Mouse (Mus musculus) cerebellum, adult 9-11 months (tissue): ENCODE results near the gene Ifnar1.
"Not testable (repeated sequence)": the region's sequence is repeated elsewhere in the genome, so short reads cannot be mapped to it uniquely, and the experiment has no call there.

Experiments used
- DNase-seq: peaks from one replicate; pipeline ENCODE4 v3.0.0; 2022

Ifnar1 gene

DNA sequence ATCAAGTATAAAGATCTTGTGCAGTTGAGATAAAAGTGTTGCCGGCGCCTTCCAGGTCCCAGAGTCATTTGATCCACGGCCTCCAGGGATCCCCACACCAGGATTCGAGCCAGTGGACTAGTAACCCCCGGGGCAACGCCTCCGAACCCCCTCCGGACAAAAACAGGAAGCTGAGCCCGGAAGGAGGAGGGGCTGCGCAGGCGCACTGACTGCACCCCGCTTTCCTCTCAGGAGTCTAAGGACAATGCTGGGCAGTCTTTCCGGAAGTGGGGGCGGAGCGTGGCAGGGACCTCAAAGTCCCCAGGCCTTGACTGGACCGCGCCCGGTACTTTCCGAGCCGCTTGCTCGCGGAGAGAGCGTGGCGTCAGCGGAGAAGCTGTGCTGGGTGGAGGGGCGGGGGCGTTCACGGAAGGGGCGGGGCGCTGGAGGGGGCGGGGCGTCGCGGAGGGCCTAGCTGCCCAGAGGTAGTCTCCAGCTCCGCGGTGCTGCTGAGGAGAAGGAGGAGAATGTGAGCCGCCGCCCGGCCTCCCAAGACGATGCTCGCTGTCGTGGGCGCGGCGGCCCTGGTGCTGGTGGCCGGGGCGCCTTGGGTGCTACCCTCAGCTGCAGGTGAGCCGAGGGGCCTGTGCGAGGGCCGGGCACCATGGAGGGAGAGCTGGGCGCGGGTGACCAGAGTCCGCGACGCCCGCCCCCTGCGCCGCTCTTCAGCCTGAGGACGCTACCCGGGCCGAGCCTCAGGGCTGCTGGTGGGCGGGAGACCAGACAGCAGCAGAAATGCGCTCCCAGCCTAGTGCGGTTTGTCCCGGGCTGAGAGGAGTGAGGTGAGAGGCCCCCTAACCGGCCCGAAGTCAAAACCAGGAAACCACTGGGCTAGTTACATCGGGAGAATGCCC lies at the start of gene Ifnar1:
Gene Ifnar1, plus strand, starts transcription at position 431 of the 893 bp plus-strand sequence.
- DNase-seq = peak; percentile 99

DNA sequence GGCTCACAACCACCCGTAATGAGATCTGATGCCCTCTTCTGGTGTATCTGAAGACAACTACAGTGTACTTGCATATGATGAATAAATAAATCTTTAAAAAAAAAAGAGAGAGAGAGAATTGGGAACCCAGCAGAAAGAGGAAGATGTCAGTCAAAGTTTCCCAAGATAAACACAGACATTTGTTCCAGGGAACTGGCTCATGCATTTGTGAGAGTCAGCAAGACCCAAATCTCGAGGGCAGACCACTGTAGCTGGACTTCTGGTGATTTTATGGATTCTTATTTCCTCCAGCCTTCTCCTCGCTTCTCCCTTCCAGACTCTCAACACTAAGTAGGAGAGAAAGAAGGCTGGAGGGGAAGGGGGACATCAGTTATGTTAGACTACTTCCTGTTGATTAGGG lies 47.0 kb upstream of the Ifnar1 start:
- DNase-seq = no peak

DNA sequence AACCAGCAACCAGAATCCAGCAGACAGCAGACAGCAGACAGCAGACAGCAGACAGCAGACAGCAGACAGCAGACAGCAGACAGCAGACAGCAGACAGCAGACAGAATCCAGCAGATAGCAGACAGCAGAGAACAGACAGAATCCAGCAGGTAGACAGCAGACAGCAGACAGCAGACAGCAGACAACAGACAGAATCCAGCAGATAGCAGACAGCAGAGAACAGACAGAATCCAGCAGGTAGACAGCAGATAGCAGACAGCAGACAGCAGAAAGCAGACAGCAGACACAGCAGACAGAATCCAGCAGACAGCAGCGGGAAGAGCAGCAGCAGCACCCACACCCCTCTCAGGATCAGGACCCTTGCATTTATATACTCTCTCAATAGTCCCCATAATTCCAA lies 46.4 kb upstream of the Ifnar1 start:
- DNase-seq = not testable (repeated sequence)

DNA sequence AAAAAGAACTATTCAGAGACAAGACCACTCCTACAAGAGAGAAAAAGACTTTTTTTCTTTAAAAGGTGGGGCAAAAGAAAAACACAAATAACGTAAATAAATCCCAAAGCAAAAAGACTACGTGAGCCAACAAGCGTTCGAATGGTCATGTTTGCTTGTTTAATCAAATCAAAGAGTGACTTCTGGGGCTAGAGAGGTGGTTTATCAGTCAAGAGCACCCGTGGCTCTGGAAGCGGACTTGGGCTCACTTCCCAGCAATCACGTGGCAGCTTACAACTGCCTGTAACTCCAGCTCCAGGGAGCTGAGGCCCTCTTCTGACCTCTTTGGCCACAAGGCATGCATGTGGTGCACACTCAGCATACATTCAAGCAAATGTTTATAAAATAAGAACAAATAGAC lies 43.7 kb upstream of the Ifnar1 start:
- no peak for DNase-seq

DNA sequence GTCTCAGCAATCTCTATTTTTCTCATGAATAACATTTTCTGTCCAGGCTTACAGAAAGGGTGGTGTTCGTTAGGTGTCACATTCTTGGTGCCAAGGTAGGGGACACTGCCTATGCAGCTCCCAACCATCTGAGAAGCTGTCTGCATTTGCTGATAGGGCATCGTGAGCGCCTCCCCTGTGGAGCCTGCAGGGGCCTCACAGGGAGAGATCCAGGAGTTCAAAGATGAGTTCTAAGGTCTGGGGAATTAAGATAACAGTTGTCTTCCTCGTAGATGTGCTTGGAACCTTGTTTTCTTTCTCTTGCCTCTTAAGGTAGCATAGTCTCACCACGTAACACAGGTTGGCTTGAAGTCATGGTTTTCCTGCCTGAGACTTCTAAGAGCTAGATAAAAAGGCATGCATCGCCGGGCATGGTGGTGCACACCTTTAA lies 43.2 kb upstream of the Ifnar1 start:
- no peak for DNase-seq

DNA sequence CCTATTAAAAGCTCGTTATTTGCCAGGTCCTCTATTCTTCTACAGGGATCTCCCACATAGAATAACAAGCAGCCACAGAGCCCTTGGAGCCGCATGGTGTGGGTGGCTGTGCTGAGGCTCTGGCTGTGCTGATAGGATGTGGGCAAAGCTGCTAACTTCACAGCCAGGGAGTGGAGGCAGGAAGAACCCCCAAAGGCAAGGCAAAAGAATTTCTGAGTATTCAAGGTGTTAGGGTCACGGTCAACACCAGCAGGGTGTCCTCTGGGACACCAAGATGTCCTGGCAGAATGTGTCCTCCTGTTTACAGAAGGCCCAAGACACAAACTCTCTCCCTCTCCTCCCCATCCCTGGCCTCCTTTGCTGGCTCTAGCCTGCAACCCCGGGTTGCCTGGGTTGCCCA lies 42.6 kb upstream of the Ifnar1 start:
- DNase-seq = no peak

DNA sequence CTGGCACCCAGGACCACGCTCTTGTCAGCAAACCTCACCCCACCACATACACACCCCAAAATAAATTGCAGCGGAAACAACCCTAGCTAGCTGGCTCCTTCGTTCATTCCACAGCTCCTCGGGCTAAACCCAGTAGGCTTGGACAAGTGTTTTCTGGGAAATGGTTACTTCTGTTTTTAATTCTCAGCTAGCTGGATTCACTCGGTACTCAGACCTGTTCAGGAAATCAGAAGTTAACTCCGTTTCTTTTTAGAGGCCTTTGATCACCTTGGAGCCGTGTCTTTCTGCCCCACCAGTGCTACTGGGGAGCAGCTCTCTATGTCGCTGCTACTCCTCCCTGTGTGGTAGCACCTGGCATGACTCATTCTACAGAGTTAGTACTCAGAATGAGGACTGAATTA lies 41.8 kb upstream of the Ifnar1 start:
- DNase-seq = no peak

DNA sequence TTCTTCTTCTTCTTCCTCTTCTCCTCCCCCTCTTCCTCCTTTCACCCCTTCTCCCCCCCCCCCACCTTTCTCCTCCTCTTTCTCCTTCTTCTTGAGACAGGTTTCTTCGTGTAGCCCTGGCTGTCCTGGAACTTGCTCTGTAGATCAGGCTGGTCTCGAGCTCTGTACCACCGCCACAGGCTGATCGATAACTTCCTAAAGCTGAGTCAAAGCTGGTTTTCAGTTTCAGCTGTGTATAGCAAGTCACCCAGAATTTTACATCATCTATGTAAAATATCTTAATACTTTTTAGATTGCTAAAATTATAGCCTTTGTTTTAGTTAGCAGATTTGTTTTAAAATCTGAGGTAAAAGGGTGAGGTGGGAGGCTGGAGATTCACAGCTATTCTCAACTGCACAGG lies 40.2 kb upstream of the Ifnar1 start:
- DNase-seq = no peak

DNA sequence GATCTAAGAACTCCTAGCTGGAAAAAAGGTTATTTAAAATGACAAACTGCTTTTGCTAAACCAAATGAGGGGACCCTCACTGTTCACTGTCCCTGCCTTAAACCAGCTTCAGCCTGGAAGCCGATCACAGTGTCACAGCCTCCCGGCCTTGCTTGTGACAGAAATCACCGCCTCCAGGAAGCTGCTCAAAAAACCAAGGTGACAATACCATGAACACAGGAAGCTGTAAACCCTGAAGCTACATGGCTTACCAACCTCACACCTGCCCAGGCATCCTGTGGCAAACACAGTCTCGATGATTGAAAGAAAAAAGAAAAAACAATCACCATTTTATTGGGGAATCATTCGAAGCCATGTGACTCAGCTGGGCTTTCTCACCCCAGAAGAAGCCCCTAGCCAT lies 39.5 kb upstream of the Ifnar1 start:
- no peak for DNase-seq

DNA sequence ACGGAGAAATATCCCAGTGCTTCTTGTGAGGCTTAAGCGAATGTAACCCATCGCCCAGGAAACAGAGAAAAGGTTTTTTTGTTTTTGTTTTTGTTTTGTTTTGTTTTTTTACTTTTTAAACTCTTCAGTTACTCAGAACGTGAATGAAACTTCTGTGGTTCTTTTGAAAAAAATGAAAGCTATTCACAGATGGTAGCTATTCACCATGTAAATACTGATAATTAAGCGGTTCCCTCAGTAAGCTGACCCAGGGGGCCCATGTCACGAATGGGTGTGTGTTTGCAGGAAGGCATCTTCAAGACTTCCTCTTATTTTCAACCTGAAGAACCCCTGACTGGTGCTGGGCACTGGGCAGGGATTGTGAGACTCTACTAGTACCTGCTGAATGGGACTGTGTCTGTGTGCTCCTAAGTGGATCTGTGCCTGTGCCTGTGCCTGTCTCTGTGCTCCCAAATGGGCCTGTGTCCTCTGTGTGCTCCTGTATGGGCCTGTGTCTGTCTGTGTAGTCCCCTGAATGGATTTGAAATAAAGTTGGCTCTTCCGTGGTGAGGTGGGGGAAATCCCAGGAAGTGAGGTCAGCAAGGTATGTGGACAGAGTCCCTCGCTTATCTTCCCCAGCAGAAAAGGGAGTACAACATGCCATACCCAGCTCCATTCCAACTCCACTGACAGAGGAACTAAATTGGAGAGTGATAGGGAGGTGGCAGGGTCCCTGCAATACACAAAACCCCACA lies 38.1 kb upstream of the Ifnar1 start:
- no peak for DNase-seq

DNA sequence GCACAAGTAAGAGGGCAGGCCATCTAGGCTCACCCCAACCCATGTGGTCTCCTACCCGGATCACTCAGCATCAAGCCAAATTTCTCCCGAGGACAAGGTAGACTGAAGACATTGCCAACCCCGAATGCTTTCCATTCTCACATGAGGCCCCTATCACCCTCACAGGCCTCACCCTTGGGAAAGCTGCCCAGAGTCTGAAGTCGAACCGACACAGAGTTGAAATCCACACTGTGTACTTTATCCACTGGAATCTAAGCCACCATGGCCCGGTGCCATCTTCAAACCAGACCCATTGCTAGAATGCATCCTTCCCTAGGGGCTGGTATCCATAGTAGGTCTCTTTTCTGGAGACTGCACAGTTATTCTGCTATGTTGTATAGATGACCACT lies 37.5 kb upstream of the Ifnar1 start:
- DNase-seq = no peak

DNA sequence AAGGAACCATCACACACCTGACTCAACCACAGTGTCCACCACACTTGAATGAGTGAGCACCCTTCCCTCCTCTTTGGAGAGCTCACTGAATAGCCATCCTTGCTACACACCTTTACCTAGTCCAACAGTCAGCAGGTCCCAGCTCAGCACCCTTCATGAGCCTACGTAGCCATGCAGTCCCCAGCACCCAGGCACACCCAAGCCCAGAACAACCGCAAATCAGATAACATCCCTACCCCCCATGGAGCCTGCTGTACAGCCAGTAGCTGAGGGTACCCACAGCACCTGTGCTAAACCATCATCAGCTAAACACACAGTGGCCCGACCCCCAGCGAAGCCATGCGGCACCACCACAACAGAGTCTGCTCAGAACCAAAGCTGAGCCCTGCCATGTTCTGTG lies 37.0 kb upstream of the Ifnar1 start:
- DNase-seq = no peak

DNA sequence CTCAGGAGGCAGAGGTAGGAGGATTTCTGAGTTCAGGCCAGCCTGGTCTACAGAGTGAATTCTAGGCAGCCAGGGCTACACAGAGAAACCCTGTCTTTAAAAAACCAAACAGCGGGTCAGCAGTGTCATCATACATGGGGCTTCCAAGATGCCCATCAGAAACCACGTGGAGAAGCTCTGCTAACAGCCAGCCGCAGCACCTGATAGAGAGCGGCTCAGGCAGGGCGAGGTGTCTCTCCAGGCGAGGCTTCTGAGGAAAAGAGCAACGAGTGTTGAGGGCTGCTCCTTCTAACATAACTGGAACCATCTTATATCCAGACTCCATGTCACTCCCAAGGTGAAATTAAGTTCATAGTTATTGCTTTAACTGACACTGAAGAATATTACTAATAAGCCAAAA lies 36.1 kb upstream of the Ifnar1 start:
- no peak for DNase-seq

DNA sequence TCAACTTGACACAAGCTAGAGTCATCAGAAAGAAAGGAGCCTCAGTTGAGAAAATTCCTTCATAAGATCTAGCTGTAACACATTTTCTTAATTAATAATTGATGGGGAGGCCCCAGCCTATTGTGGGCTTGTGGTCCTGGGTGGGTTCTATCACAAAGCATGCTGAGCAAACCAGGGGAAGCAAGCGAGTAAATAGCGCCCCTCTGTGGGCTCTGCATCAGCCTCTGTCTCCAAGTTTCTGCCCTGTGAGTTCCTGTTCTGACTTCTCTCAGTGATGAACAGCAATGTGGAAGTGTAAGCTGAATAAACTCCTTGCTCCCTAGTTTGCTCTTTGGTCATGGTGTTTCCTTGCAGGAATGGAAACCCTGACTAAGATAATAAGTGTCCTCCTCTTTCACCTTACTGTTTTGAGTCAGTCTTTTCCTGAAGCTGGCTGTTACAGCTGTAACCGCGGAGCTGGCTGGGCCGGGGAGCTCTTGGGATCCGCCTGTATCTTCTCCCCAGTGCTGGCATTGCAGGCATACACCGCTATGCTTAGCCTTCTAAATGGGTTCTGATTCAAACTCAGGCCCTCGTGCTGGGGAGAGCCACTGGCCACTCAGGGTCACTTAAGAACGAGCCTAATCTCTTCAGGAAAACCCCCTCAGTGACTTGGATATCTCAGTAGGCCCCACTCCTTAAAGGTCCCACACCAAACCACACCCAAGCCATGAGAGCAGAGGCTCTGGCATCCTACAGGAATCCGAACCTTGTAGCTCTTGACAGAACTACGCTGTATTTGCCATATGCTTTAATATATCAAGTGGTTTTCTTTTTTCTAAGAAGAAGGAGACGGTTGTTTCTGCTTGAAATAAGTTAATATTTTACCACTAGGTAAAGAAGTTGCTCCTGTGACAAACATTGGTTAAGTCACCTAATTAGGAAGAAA lies 34.6 kb upstream of the Ifnar1 start:
- no peak for DNase-seq

DNA sequence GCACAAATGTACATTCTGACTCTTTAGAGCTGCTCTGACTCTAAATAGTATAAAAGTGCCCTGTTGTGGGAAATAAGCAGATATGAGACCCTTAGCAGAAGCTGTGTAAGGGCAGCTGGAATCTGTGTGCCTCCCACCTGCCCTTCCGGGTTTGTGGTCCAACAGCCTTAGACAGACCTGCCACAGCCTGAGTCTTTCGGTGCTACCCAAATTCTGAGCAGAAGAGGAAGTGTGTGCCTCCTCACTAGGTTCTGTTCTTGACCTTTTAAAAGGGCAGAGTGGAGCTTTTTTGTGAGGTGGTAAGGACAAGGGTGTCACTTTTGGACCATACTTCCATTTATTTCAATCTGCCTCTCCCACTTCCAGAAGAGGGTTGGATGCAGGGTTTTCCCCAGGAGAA lies 33.1 kb upstream of the Ifnar1 start:
- DNase-seq = no peak

DNA sequence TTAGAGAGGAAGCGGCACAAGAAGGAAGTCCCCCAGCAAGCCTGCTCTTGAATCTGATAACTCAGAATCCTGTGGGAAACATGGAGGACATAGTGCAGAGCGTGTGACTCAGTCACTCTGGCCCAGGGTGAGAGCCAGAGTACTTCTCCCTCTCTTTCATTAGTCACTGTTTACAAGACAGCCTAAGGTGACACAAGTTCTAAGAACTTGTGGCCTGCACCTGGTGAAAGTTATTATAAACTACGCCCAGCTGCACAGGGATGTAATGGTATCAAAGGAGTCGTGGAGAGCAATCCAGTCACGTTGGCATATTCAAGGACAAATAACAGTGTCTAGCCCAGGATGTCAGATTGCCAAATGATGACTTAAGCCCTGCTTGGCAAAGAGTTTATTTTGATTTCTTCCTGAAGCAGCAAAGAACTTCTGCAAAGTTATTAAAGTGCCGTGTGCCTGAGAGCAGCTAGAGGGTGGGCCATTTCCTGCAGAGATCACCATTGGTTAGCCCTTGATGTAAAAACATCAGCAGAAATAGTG lies 32.6 kb upstream of the Ifnar1 start:
- no peak for DNase-seq

DNA sequence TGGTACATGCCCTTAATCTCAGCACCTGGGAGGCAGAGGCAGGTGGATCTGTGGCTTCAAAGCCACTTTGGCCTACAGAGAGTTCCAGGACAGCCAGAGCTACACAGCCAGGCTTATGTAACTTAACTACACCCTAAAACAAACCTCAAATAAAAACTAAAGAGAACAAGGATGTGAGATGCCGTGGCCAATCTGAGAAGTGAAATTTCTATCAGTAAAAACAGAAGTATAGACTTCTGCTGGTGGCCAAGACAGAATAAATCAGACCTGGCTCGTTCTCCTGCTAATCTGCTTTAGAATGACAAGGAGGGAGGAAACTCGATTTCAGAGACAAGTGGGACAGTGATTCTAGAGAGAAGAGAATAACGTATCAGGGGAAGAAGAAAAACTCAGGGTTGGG lies 29.2 kb upstream of the Ifnar1 start:
- DNase-seq = no peak

DNA sequence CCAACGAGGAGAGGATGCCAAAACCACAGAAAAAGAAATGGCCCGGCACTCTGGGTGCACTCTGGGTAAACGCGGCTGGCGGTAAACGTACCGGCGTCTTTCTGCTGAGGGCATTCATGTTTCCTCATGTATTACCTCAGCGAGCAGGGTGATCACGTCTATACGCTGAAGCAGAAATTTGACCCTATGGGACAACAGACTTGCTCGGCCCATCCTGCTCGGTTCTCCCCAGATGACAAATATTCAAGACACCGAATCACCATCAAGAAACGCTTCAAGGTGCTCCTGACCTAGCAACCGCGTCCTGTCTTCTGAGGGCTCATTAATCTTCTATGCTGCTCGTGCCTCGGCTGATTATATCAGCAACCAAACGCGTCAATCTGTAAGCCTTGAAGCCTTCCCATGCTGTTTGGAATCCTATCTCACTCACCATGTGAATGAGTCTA lies 26.7 kb upstream of the Ifnar1 start:
- DNase-seq = no peak

DNA sequence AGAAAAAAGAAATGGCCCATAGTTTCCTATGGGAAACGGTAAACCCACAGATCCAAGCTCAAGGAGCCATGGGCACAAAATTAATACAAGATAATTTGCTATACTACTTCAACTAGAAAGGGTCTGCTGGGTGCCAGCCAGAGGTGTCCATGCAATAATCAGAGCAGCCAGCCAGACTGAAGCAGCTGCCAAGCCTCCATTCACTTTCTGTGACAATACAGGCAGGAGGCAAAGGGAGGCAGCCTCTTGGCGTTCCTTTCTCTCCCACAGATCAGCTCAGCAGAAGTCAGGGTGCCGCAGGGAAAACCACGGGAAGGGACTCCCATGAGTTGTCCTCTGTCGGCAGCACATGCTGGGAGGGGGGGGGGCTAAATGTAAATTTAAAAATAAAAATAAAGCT lies 26.1 kb upstream of the Ifnar1 start:
- no peak for DNase-seq

DNA sequence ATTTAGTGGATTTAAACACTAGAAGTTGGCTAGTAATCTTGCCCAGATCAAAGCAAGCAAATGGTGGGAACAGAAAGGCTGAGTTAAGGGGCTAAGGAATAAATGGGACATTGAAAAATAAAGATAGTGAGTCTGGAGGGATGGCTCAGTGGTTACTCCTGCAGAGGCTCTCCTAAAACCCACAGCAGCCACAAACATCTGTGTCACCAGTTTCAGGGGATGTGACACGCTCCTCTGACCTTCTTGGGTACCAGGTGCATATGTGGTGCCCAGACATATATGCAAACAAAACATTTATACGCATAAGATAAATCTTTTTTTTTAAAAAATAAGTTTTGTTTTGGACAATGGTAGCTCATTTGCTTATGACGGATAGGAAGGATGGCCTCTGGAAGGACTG lies 25.6 kb upstream of the Ifnar1 start:
- DNase-seq = no peak

DNA sequence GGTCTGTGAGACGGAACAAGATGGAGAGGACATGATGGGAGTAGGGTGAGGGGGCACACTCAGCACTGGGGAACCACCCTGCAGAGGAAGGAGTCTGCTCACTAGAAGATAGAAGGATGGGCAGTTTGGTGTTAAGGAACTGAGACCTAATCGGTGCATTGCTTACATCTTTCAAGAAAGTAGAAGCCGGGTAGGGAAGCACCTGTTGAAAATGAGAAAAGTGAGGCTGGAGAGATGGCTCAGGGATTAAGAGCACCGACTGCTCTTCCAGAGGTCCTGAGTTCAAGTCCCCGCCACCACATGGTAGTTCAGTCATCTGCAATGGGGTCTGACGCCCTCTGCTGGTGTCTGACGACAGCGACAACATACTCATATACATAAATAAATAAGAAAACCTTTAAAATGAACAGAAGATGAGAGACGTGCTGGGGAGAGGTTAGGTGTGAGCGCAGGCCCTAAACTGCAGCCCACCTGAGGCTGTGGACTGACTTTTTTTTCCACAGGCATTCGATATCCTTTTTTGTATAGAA lies 25.1 kb upstream of the Ifnar1 start:
- no peak for DNase-seq

DNA sequence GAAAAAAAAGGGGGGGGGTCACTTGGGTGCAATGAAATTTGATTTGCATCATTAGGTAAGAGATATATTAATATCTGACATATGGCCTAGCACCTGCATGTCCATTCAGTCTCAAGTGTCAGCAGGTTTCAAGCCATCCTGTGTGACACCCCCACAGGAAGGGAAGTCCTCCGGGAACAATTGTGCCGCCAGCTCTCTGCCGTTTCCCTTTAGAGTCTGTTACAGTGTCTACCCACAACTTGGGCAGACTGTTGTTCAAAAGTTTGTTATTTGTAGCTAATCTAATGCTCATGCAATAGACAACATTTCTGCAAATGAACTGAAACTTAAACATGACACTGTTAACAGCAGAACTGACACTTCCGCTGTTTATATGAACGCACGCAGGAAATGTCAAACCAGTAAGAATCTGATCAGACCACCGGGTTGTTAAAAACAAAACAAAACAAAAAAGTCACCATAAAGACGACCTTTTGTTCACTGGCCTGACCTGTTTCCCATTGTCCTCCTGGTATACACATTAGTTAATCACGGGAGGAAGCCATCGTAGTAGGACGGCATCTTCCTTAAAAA lies 23.9 kb upstream of the Ifnar1 start:
- DNase-seq = no peak
